Mouse (Mus musculus): ENCODE results near the gene Arhgap42. TPM values are rescaled to one million over a fixed set of nuclear protein-coding genes. Genes with fewer than 3 reads are reported as not detected.

Gene Arhgap42
- polyA plus RNA-seq, 1 experiment from 2014 or later = 16.2 TPM

- H3K4me2 ChIP-seq = no peak overlapping the region
- ATAC-seq (replicated peaks; ENCODE audit: low FRiP score) = no peak
- 66% methylated on average over 3 of the region's 3 CpGs for WGBS
Measured at GRCm38 (mm10) chr9:8982315-8982714, 256.6 kb downstream of the Arhgap42 start.

GRCm38 (mm10) chr9:8977775-8978174, 261.1 kb downstream of the Arhgap42 start:
- no peak overlapping the region for H3K4me2 ChIP-seq
- H3K9me3 ChIP-seq (ENCODE audit: control insufficient read depth, low read length) = no peaks in the 10 kb centered on the region
- 78% methylated on average over 2 of the region's 2 CpGs for WGBS
- no peak overlapping the region for H3K27ac ChIP-seq (ENCODE audit: low read depth, low read length)
- no peak overlapping the region for H3K9ac ChIP-seq (ENCODE audit: low read depth, low read length)
- H3K36me3 ChIP-seq (ENCODE audit: control insufficient read depth, insufficient read depth, low read length) = no peaks in the 10 kb centered on the region
- no peaks in the 10 kb centered on the region for H3K27me3 ChIP-seq (replicated peaks; ENCODE audit: control insufficient read depth, insufficient read depth, low read length)
- no peaks in the 10 kb centered on the region for H3K4me1 ChIP-seq (replicated peaks; ENCODE audit: control insufficient read depth, insufficient read depth, low read length)
- no peak overlapping the region for H3K4me3 ChIP-seq (ENCODE audit: low read depth, low read length)
- no peak for ATAC-seq (replicated peaks; ENCODE audit: low FRiP score)
- DNase-seq (ENCODE audit: low spot score) = no peak

More at GRCm38 (mm10) chr9:8982315-8982714, 256.6 kb downstream of the Arhgap42 start:
- H3K4me3 ChIP-seq (ENCODE audit: low read depth, low read length) = no peak overlapping the region
- H3K27ac ChIP-seq (ENCODE audit: low read depth, low read length) = no peak overlapping the region
- H3K9me3 ChIP-seq (ENCODE audit: control insufficient read depth, low read length) = no peaks in the 10 kb centered on the region
- no peaks in the 10 kb centered on the region for H3K4me1 ChIP-seq (replicated peaks; ENCODE audit: control insufficient read depth, insufficient read depth, low read length)
- no peak for DNase-seq (ENCODE audit: low spot score)
- H3K9ac ChIP-seq (ENCODE audit: low read depth, low read length) = no peak overlapping the region
- H3K27me3 ChIP-seq (replicated peaks; ENCODE audit: control insufficient read depth, insufficient read depth, low read length) = no peaks in the 10 kb centered on the region
- no peaks in the 10 kb centered on the region for H3K36me3 ChIP-seq (ENCODE audit: control insufficient read depth, insufficient read depth, low read length)

- Histone ChIP-seq H3K4me2 (no peak within 1 kb of the TSS), H3K4me3 (ENCODE audit: low read depth, low read length) (no peak within 1 kb of the TSS), H3K9me3 (ENCODE audit: control insufficient read depth, low read length) (no peaks in the 10 kb centered on the region), H3K4me1 (replicated peaks; ENCODE audit: control insufficient read depth, insufficient read depth, low read length) (no peaks in the 10 kb centered on the region), H3K9ac (ENCODE audit: low read depth, low read length) (no peak within 1 kb of the TSS), H3K27ac (ENCODE audit: low read depth, low read length) (no peak within 1 kb of the TSS), H3K27me3 (replicated peaks; ENCODE audit: control insufficient read depth, insufficient read depth, low read length) (no peaks in the 10 kb centered on the region), H3K36me3 (ENCODE audit: control insufficient read depth, insufficient read depth, low read length) (no peaks in the 10 kb centered on the region)
- no peak for ATAC-seq (replicated peaks; ENCODE audit: low FRiP score)
- DNase-seq (ENCODE audit: low spot score) = no peak
- WGBS = 56% methylated on average over 2 of the region's 2 CpGs
Measured at GRCm38 (mm10) chr9:8971491-8971890, 267.4 kb downstream of the Arhgap42 start, which contains the start of gene Gm16485. Gene Gm16485, plus strand, starts transcription at chr9:8971791.

- no peak overlapping the region for H3K9ac ChIP-seq (ENCODE audit: low read depth, low read length)
- H3K9me3 ChIP-seq (ENCODE audit: control insufficient read depth, low read length) = no peaks in the 10 kb centered on the region
- no peaks in the 10 kb centered on the region for H3K36me3 ChIP-seq (ENCODE audit: control insufficient read depth, insufficient read depth, low read length)
- no peak for DNase-seq (ENCODE audit: low spot score)
- no peak overlapping the region for H3K27ac ChIP-seq (ENCODE audit: low read depth, low read length)
- ATAC-seq (replicated peaks; ENCODE audit: low FRiP score) = no peak
- 63% methylated on average over 7 of the region's 7 CpGs for WGBS
- no peaks in the 10 kb centered on the region for H3K27me3 ChIP-seq (replicated peaks; ENCODE audit: control insufficient read depth, insufficient read depth, low read length)
- H3K4me2 ChIP-seq = no peak overlapping the region
- H3K4me3 ChIP-seq (ENCODE audit: low read depth, low read length) = no peak overlapping the region
- no peaks in the 10 kb centered on the region for H3K4me1 ChIP-seq (replicated peaks; ENCODE audit: control insufficient read depth, insufficient read depth, low read length)
Measured at GRCm38 (mm10) chr9:8970240-8970639, 268.7 kb downstream of the Arhgap42 start.

- Histone ChIP-seq H3K9me3 (ENCODE audit: control insufficient read depth, low read length) (no peaks in the 10 kb centered on the region), H3K4me3 (ENCODE audit: low read depth, low read length) (no peak overlapping the region), H3K27me3 (replicated peaks; ENCODE audit: control insufficient read depth, insufficient read depth, low read length) (no peaks in the 10 kb centered on the region), H3K36me3 (ENCODE audit: control insufficient read depth, insufficient read depth, low read length) (no peaks in the 10 kb centered on the region), H3K4me2 (no peak overlapping the region), H3K4me1 (replicated peaks; ENCODE audit: control insufficient read depth, insufficient read depth, low read length) (no peaks in the 10 kb centered on the region), H3K9ac (ENCODE audit: low read depth, low read length) (no peak overlapping the region), H3K27ac (ENCODE audit: low read depth, low read length) (no peak overlapping the region)
- DNase-seq (ENCODE audit: low spot score) (no peak), ATAC-seq (replicated peaks; ENCODE audit: low FRiP score) (no peak)
- WGBS = 59% methylated on average over 8 of the region's 8 CpGs
Measured at GRCm38 (mm10) chr9:8964512-8965133, 274.3 kb downstream of the Arhgap42 start.

GRCm38 (mm10) chr9:8953306-8953705, 285.6 kb downstream of the Arhgap42 start:
- Histone ChIP-seq H3K4me2 (no peak overlapping the region), H3K9ac (ENCODE audit: low read depth, low read length) (no peak overlapping the region), H3K36me3 (ENCODE audit: control insufficient read depth, insufficient read depth, low read length) (no peaks in the 10 kb centered on the region), H3K4me1 (replicated peaks; ENCODE audit: control insufficient read depth, insufficient read depth, low read length) (no peaks in the 10 kb centered on the region), H3K9me3 (ENCODE audit: control insufficient read depth, low read length) (no peaks in the 10 kb centered on the region), H3K27ac (ENCODE audit: low read depth, low read length) (no peak overlapping the region), H3K27me3 (replicated peaks; ENCODE audit: control insufficient read depth, insufficient read depth, low read length) (no peaks in the 10 kb centered on the region), H3K4me3 (ENCODE audit: low read depth, low read length) (no peak overlapping the region)
- no peak for DNase-seq (ENCODE audit: low spot score)
- no peak for ATAC-seq (replicated peaks; ENCODE audit: low FRiP score)
